Mouse (Mus musculus): Measurements from ENCODE around the gene Tbx2. TPM values are rescaled to one million over a fixed set of nuclear protein-coding genes. Genes with fewer than 3 reads are reported as not detected.

Gene Tbx2
- polyA plus RNA-seq, 1 experiment from 2014 or later = 5.8 TPM

DNA sequence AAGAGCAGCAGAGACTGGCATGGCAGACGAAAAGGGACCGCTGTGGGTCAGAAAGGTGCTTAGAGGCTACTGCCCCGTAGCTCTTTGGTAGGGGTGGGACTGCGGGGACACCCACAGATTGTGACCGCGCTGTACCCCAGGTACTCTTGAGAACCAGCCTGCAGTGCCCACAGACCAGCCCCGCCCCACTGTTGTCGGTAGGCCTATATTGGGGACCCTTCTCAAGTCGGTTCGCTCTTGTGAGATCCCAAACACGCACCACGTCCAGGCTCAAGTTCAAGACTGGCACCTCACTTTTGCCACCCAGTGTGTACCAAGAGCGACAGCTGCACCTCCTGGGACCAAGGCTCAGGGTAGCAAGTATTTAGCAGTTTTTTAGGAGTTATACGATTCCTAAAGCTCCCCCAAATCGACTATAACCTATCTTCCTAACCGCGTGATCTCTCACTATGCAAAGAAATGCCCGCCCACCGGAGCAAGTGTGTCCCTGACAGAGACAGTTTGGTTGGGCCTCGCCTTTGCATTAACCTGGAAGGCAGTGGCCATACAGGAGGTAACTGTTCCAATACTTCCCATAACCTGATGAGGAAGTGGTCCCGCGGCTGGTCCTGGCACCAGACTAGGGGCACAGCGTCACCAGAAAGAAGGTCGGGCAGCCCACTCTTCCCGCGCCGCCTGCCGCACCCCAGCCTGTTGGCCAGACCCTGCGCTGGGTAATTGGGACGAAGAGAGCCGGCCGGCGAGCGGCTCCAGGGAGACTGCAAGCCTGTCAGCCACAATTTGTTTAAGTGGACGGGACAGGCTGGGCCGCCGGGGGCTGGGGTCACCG lies 3.4 kb upstream of the Tbx2 start:
- no peak overlapping the region for H3K27ac ChIP-seq (ENCODE audit: low read length)
- peak overlapping the region; percentile 4; the same call in 1 of the 2 replicates for H3K4me3 ChIP-seq (ENCODE audit: low read depth, low read length)
- peaks cover 25% of the 10 kb centered on the region; the same call in 1 of the 2 replicates for H3K4me1 ChIP-seq (ENCODE audit: control insufficient read depth, insufficient read depth, low read length)
- no peaks in the 10 kb centered on the region for H3K9me3 ChIP-seq (ENCODE audit: control insufficient read depth, low read depth, low read length)
- peaks cover 12% of the 10 kb centered on the region; the same call in 1 of the 2 replicates for H3K27me3 ChIP-seq (ENCODE audit: control insufficient read depth, insufficient read depth, low read length)
- no peak for ATAC-seq (ENCODE audit: insufficient number of reproducible peaks, insufficient read depth, low FRiP score, low read depth)
- H3K9ac ChIP-seq (replicated peaks; ENCODE audit: low read depth, low read length) = no peak overlapping the region
- peak overlapping the region; percentile 87 for H3K4me2 ChIP-seq (replicated peaks; ENCODE audit: low read depth, low read length)
- no peaks in the 10 kb centered on the region for H3K36me3 ChIP-seq (ENCODE audit: control insufficient read depth, insufficient read depth, low read length)
- WGBS = 24% methylated on average over 38 of the region's 38 CpGs

DNA sequence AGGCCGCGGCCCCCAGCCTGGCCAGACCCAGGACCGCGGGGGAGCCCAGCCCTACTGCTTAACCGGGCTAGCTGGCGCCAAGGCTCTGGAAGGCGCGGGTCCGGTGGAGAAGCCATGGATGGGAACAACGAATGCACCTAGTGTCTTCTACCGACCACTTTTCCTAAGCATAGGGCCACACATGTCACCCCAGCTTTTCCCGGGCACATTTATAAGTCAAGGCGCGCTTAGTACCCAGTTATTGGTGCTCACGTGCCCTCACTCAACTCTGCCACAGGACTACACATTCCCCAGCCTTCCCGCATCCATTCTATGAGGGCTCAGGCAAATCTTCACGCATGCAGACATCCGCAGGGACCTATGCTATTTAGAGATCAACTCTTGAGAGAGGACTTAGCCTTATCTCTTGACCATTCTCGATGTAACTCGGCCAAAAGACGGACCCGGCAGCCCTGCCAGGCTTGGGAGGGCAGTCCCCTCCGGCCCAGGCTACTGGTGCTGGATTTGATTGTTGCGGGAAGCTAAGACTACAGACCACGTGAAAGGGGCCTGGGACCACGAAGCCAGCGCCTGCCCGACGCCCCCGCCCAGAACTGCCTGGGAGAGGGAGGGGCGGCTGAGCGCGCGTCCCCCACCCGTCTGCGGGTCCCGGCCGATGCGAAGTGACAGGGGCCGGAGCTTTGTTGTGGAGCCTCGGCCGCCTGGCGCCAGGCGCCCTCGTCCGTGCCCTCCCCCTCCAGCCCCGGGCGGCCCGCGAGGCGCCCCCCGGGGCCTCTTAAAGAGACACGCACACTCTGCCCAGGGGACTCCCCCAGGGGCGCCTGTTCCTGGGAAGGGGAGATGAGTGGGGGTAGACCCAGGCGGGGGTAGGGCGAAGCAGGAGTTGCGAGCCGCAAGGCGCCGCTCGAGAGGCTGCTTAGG lies 2.6 kb upstream of the Tbx2 start:
- Histone ChIP-seq H3K4me1 (ENCODE audit: control insufficient read depth, insufficient read depth, low read length) (peaks cover 25% of the 10 kb centered on the region; the same call in 1 of the 2 replicates), H3K4me2 (replicated peaks; ENCODE audit: low read depth, low read length) (peak overlapping the region; percentile 87), H3K27ac (ENCODE audit: low read length) (no peak overlapping the region), H3K27me3 (ENCODE audit: control insufficient read depth, insufficient read depth, low read length) (peaks cover 12% of the 10 kb centered on the region; the same call in 1 of the 2 replicates), H3K4me3 (ENCODE audit: low read depth, low read length) (peak overlapping the region; percentile 59), H3K9me3 (ENCODE audit: control insufficient read depth, low read depth, low read length) (no peaks in the 10 kb centered on the region), H3K9ac (replicated peaks; ENCODE audit: low read depth, low read length) (peak overlapping the region; percentile 22), H3K36me3 (ENCODE audit: control insufficient read depth, insufficient read depth, low read length) (no peaks in the 10 kb centered on the region)
- 2% methylated on average over 56 of the region's 61 CpGs for WGBS
- ATAC-seq (ENCODE audit: insufficient number of reproducible peaks, insufficient read depth, low FRiP score, low read depth) = no peak

DNA sequence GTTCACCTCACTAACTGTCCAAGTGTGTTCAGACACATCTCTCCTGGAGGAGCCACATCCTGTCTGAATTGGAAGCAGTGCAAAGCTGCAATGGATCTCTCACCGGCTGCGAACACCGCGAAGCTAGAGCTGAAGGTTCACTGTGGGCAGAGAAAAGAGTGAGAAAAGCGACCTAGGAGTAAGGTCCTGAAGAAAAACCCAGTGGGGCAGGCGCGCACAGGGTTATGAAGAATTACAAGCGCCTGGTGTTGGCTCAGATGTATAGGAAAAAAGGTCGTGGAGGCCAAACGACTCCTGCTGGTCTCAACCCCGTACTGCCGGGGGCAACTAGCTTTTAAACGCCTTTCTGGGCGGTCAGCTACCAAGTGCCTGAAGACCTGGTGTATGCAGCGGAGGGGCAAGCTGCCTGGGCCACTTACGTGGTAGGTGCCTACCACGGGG lies 1.4 kb upstream of the Tbx2 start:
- peak overlapping the region; percentile 25; the same call in 1 of the 2 replicates for H3K9ac ChIP-seq (replicated peaks; ENCODE audit: low read depth, low read length)

DNA sequence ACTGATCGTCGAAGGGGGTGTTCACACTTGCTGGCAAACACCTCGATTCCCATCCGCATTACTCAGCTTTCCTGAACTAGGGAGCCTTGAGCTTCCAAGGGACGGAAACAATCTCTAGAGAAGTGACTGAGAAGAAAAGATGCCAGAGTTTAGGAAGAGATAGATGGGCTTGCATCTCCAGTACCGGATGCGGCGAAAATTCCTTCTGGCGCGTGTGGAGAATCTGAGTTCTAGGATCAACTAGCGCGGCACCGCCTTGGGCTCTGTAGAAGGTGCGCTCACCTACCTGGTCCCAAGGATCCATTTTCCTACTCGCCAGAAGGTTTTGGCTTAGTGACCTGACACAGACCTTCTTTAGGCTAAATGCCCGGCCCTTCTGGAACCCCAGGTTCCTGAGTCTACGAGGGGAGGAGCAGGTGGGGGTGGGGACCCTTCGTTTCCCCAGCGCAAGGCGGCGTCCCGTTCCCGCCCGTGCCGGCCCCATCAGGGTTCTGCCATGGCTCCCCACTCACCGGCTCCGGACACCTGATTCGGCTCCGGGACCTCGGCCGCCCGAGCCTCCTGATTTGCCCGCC lies 608 bp upstream of the Tbx2 start:
- H3K36me3 ChIP-seq (ENCODE audit: control insufficient read depth, insufficient read depth, low read length) = no peaks in the 10 kb centered on the region
- peak overlapping the region; percentile 68; the same call in 1 of the 2 replicates for H3K27ac ChIP-seq (ENCODE audit: low read length)
- H3K4me3 ChIP-seq (ENCODE audit: low read depth, low read length) = peak overlapping the region; percentile 59
- H3K4me1 ChIP-seq (ENCODE audit: control insufficient read depth, insufficient read depth, low read length) = peaks cover 25% of the 10 kb centered on the region; the same call in 1 of the 2 replicates
- peaks cover 24% of the 10 kb centered on the region for H3K27me3 ChIP-seq (ENCODE audit: control insufficient read depth, insufficient read depth, low read length)
- 0 out of 2 replicates have a peak, but pooled peaks have one; percentile 6 for ATAC-seq (ENCODE audit: insufficient number of reproducible peaks, insufficient read depth, low FRiP score, low read depth)
- peak overlapping the region; percentile 8 for H3K9ac ChIP-seq (replicated peaks; ENCODE audit: low read depth, low read length)
- no peaks in the 10 kb centered on the region for H3K9me3 ChIP-seq (ENCODE audit: control insufficient read depth, low read depth, low read length)
- H3K4me2 ChIP-seq (replicated peaks; ENCODE audit: low read depth, low read length) = peak overlapping the region; percentile 87
- under 1% methylated on average over 33 of the region's 33 CpGs for WGBS

More for the DNA sequence above, 1.4 kb upstream of the Tbx2 start:
- H3K27ac ChIP-seq (ENCODE audit: low read length) = peak overlapping the region; percentile 4; the same call in 1 of the 2 replicates
- peak overlapping the region; percentile 59 for H3K4me3 ChIP-seq (ENCODE audit: low read depth, low read length)
- H3K27me3 ChIP-seq (ENCODE audit: control insufficient read depth, insufficient read depth, low read length) = peaks cover 19% of the 10 kb centered on the region
- H3K4me1 ChIP-seq (ENCODE audit: control insufficient read depth, insufficient read depth, low read length) = peaks cover 25% of the 10 kb centered on the region; the same call in 1 of the 2 replicates
- no peaks in the 10 kb centered on the region for H3K36me3 ChIP-seq (ENCODE audit: control insufficient read depth, insufficient read depth, low read length)
- no peaks in the 10 kb centered on the region for H3K9me3 ChIP-seq (ENCODE audit: control insufficient read depth, low read depth, low read length)
- peak overlapping the region; percentile 87; the same call in 1 of the 2 replicates for H3K4me2 ChIP-seq (replicated peaks; ENCODE audit: low read depth, low read length)
- WGBS = 9% methylated on average over 17 of the region's 17 CpGs
- ATAC-seq (ENCODE audit: insufficient number of reproducible peaks, insufficient read depth, low FRiP score, low read depth) = no peak

DNA sequence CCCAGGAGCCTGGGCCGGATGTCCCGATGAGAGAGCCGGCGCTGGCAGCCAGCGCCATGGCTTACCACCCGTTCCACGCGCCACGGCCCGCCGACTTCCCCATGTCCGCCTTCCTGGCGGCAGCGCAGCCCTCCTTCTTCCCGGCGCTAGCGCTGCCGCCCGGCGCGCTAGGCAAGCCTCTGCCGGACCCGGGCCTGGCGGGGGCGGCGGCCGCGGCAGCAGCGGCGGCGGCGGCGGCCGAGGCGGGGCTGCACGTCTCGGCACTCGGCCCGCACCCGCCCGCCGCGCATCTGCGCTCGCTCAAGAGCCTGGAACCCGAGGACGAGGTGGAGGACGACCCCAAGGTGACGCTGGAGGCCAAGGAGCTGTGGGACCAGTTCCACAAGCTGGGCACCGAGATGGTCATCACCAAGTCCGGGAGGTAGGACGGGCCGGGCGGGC lies 750 bp downstream of the Tbx2 start:
- peaks cover 27% of the 10 kb centered on the region; the same call in 1 of the 2 replicates for H3K4me1 ChIP-seq (ENCODE audit: control insufficient read depth, insufficient read depth, low read length)
- H3K9ac ChIP-seq (replicated peaks; ENCODE audit: low read depth, low read length) = peak overlapping the region; percentile 81
- H3K4me3 ChIP-seq (ENCODE audit: low read depth, low read length) = peak overlapping the region; percentile 59
- no peak for ATAC-seq (ENCODE audit: insufficient number of reproducible peaks, insufficient read depth, low FRiP score, low read depth)
- H3K9me3 ChIP-seq (ENCODE audit: control insufficient read depth, low read depth, low read length) = no peaks in the 10 kb centered on the region
- H3K27ac ChIP-seq (ENCODE audit: low read length) = peak overlapping the region; percentile 78
- WGBS = under 1% methylated on average over 48 of the region's 54 CpGs
- H3K4me2 ChIP-seq (replicated peaks; ENCODE audit: low read depth, low read length) = peak overlapping the region; percentile 87
- peaks cover 19% of the 10 kb centered on the region for H3K27me3 ChIP-seq (ENCODE audit: control insufficient read depth, insufficient read depth, low read length)
- peaks cover 5% of the 10 kb centered on the region; the same call in 1 of the 2 replicates for H3K36me3 ChIP-seq (ENCODE audit: control insufficient read depth, insufficient read depth, low read length)

DNA sequence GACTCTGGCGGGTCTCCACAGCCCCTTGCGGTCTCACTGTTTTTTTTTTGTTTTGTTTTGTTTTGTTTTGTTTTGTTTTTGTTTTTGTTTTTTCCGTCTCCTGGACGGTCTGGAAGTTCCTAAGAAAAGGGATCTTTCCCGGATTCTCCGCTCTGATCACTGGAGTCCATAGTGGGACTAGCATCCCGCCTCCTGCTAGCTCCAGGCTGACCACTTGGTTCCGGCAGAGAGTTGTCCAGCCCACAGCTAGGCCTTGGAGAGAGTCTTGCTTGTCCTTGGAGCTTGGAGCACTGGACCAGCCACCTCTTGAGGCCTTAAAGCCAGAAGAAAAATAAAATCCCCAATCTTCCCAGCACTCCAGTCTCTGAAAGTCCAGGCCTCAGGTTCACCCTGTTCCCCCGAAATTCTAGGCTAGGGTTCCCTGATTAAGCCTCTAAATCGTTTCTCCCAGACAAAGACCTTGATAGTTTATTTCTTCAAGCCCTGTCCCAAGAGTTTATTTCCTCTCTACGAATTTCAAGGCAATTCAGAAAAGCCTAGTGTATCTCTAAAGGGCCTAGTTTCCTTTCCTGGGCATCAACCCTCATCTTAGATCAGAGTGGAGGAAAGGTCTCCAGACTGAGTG lies 1.5 kb downstream of the Tbx2 start:
- peak overlapping the region; percentile 81 for H3K9ac ChIP-seq (replicated peaks; ENCODE audit: low read depth, low read length)
- peaks cover 7% of the 10 kb centered on the region; the same call in 1 of the 2 replicates for H3K36me3 ChIP-seq (ENCODE audit: control insufficient read depth, insufficient read depth, low read length)
- H3K4me3 ChIP-seq (ENCODE audit: low read depth, low read length) = peak overlapping the region; percentile 59
- 17% methylated on average over 11 of the region's 11 CpGs for WGBS
- H3K9me3 ChIP-seq (ENCODE audit: control insufficient read depth, low read depth, low read length) = no peaks in the 10 kb centered on the region
- H3K27me3 ChIP-seq (ENCODE audit: control insufficient read depth, insufficient read depth, low read length) = peaks cover 16% of the 10 kb centered on the region
- H3K27ac ChIP-seq (ENCODE audit: low read length) = peak overlapping the region; percentile 78
- H3K4me1 ChIP-seq (ENCODE audit: control insufficient read depth, insufficient read depth, low read length) = peaks cover 27% of the 10 kb centered on the region; the same call in 1 of the 2 replicates
- no peak for ATAC-seq (ENCODE audit: insufficient number of reproducible peaks, insufficient read depth, low FRiP score, low read depth)
- peak overlapping the region; percentile 87 for H3K4me2 ChIP-seq (replicated peaks; ENCODE audit: low read depth, low read length)

DNA sequence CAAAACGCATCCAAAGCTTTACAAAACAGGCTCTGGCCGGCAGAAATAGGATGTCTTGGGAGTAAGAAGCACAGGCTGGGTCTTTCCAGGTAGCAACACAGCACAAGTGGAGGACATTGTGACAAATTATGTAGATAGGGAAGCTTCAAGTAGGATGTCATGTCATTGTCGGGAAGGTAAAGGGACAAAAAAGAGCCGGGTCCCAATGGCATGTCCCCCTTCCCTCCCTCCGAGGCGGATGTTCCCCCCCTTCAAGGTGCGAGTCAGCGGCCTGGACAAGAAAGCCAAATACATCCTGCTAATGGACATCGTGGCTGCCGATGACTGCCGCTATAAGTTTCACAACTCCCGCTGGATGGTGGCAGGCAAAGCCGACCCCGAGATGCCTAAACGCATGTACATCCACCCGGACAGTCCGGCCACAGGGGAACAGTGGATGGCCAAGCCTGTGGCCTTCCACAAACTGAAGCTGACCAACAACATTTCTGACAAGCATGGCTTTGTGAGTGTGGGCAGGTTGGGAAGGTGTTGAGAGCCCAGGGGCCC lies 2.1 kb downstream of the Tbx2 start:
- peak overlapping the region; percentile 81 for H3K9ac ChIP-seq (replicated peaks; ENCODE audit: low read depth, low read length)
- peaks cover 19% of the 10 kb centered on the region for H3K27me3 ChIP-seq (ENCODE audit: control insufficient read depth, insufficient read depth, low read length)
- H3K4me2 ChIP-seq (replicated peaks; ENCODE audit: low read depth, low read length) = peak overlapping the region; percentile 87
- WGBS = 28% methylated on average over 17 of the region's 17 CpGs
- peaks cover 7% of the 10 kb centered on the region; the same call in 1 of the 2 replicates for H3K36me3 ChIP-seq (ENCODE audit: control insufficient read depth, insufficient read depth, low read length)
- H3K9me3 ChIP-seq (ENCODE audit: control insufficient read depth, low read depth, low read length) = no peaks in the 10 kb centered on the region
- H3K4me1 ChIP-seq (ENCODE audit: control insufficient read depth, insufficient read depth, low read length) = peaks cover 23% of the 10 kb centered on the region; the same call in 1 of the 2 replicates
- H3K27ac ChIP-seq (ENCODE audit: low read length) = no peak overlapping the region
- peak overlapping the region; percentile 59 for H3K4me3 ChIP-seq (ENCODE audit: low read depth, low read length)
- no peak for ATAC-seq (ENCODE audit: insufficient number of reproducible peaks, insufficient read depth, low FRiP score, low read depth)

All from stomach, embryonic 14.5 days (tissue).